Mouse (Mus musculus): ENCODE results near the gene Spns3. TPM values are rescaled to one million over a fixed set of nuclear protein-coding genes. Genes with fewer than 3 reads are reported as not detected.

Spns3 gene
- polyA plus RNA-seq, 1 experiment = 0.68 TPM

GRCm38 (mm10) chr11:72488753-72489271 lies 61.5 kb downstream of the Spns3 start:
- Histone ChIP-seq H3K27ac (ENCODE audit: insufficient read depth, low read depth, low read length) (no peak overlapping the region), H3K4me1 (ENCODE audit: control insufficient read depth, insufficient read depth, low read length) (no peaks in the 10 kb centered on the region), H3K4me3 (ENCODE audit: insufficient read depth, low read length) (peak overlapping the region; percentile 45)
- no peak for TF ChIP-seq POLR2A (IDR thresholded peaks at IDR 0.05; ENCODE audit: borderline replicate concordance, low read depth, low read length)
- TF ChIP-seq CTCF (IDR thresholded peaks at IDR 0.05; ENCODE audit: low read depth, low read length) = no peak

GRCm38 (mm10) chr11:72487739-72488138 lies 62.6 kb downstream of the Spns3 start:
- TF ChIP-seq POLR2A (IDR thresholded peaks at IDR 0.05; ENCODE audit: borderline replicate concordance, low read depth, low read length) (no peak), CTCF (IDR thresholded peaks at IDR 0.05; ENCODE audit: low read depth, low read length) (no peak)
- Histone ChIP-seq H3K27ac (ENCODE audit: insufficient read depth, low read depth, low read length) (no peak overlapping the region), H3K4me1 (ENCODE audit: control insufficient read depth, insufficient read depth, low read length) (no peaks in the 10 kb centered on the region), H3K4me3 (ENCODE audit: insufficient read depth, low read length) (no peak overlapping the region)

- H3K4me1 ChIP-seq (ENCODE audit: control insufficient read depth, insufficient read depth, low read length) = no peaks in the 10 kb centered on the region
- no peak overlapping the region for H3K4me3 ChIP-seq (ENCODE audit: insufficient read depth, low read length)
- TF ChIP-seq CTCF (IDR thresholded peaks at IDR 0.05; ENCODE audit: low read depth, low read length) = no peak
- TF ChIP-seq POLR2A (IDR thresholded peaks at IDR 0.05; ENCODE audit: borderline replicate concordance, low read depth, low read length) = no peak
- H3K27ac ChIP-seq (ENCODE audit: insufficient read depth, low read depth, low read length) = no peak overlapping the region
Observed at GRCm38 (mm10) chr11:72487171-72487570, 63.1 kb downstream of the Spns3 start.

GRCm38 (mm10) chr11:72485960-72486359 lies 64.3 kb downstream of the Spns3 start:
- no peak for TF ChIP-seq POLR2A (IDR thresholded peaks at IDR 0.05; ENCODE audit: borderline replicate concordance, low read depth, low read length)
- no peak for TF ChIP-seq CTCF (IDR thresholded peaks at IDR 0.05; ENCODE audit: low read depth, low read length)
- H3K4me1 ChIP-seq (ENCODE audit: control insufficient read depth, insufficient read depth, low read length) = no peaks in the 10 kb centered on the region
- no peak overlapping the region for H3K4me3 ChIP-seq (ENCODE audit: insufficient read depth, low read length)
- H3K27ac ChIP-seq (ENCODE audit: insufficient read depth, low read depth, low read length) = no peak overlapping the region

- no peak for TF ChIP-seq CTCF (IDR thresholded peaks at IDR 0.05; ENCODE audit: low read depth, low read length)
- no peak for TF ChIP-seq POLR2A (IDR thresholded peaks at IDR 0.05; ENCODE audit: borderline replicate concordance, low read depth, low read length)
- Histone ChIP-seq H3K27ac (ENCODE audit: insufficient read depth, low read depth, low read length) (no peak overlapping the region), H3K4me3 (ENCODE audit: insufficient read depth, low read length) (no peak overlapping the region), H3K4me1 (ENCODE audit: control insufficient read depth, insufficient read depth, low read length) (no peaks in the 10 kb centered on the region)
Observed at GRCm38 (mm10) chr11:72485157-72485556, 65.1 kb downstream of the Spns3 start.

- H3K4me1 ChIP-seq (ENCODE audit: control insufficient read depth, insufficient read depth, low read length) = peaks cover 1% of the 10 kb centered on the region
- TF ChIP-seq CTCF (IDR thresholded peaks at IDR 0.05; ENCODE audit: low read depth, low read length) (no peak), POLR2A (IDR thresholded peaks at IDR 0.05; ENCODE audit: borderline replicate concordance, low read depth, low read length) (no peak)
- no peak overlapping the region for H3K27ac ChIP-seq (ENCODE audit: insufficient read depth, low read depth, low read length)
- no peak overlapping the region for H3K4me3 ChIP-seq (ENCODE audit: insufficient read depth, low read length)
Observed at GRCm38 (mm10) chr11:72484549-72484948, 65.8 kb downstream of the Spns3 start.

GRCm38 (mm10) chr11:72481952-72482351 lies 68.4 kb downstream of the Spns3 start:
- Histone ChIP-seq H3K27ac (ENCODE audit: insufficient read depth, low read depth, low read length) (no peak overlapping the region), H3K4me1 (ENCODE audit: control insufficient read depth, insufficient read depth, low read length) (peaks cover 4% of the 10 kb centered on the region), H3K4me3 (ENCODE audit: insufficient read depth, low read length) (no peak overlapping the region)
- TF ChIP-seq POLR2A (IDR thresholded peaks at IDR 0.05; ENCODE audit: borderline replicate concordance, low read depth, low read length) (no peak), CTCF (IDR thresholded peaks at IDR 0.05; ENCODE audit: low read depth, low read length) (no peak)

- TF ChIP-seq CTCF (IDR thresholded peaks at IDR 0.05; ENCODE audit: low read depth, low read length) = no peak
- TF ChIP-seq POLR2A (IDR thresholded peaks at IDR 0.05; ENCODE audit: borderline replicate concordance, low read depth, low read length) = no peak
- H3K4me1 ChIP-seq (ENCODE audit: control insufficient read depth, insufficient read depth, low read length) = peaks cover 4% of the 10 kb centered on the region
- H3K27ac ChIP-seq (ENCODE audit: insufficient read depth, low read depth, low read length) = no peak overlapping the region
- no peak overlapping the region for H3K4me3 ChIP-seq (ENCODE audit: insufficient read depth, low read length)
Observed at GRCm38 (mm10) chr11:72481313-72481712, 69.0 kb downstream of the Spns3 start.

- Histone ChIP-seq H3K27ac (ENCODE audit: insufficient read depth, low read depth, low read length) (no peak overlapping the region), H3K4me1 (ENCODE audit: control insufficient read depth, insufficient read depth, low read length) (peaks cover 4% of the 10 kb centered on the region), H3K4me3 (ENCODE audit: insufficient read depth, low read length) (no peak overlapping the region)
- TF ChIP-seq POLR2A (IDR thresholded peaks at IDR 0.05; ENCODE audit: borderline replicate concordance, low read depth, low read length) (no peak), CTCF (IDR thresholded peaks at IDR 0.05; ENCODE audit: low read depth, low read length) (no peak)
Observed at GRCm38 (mm10) chr11:72479499-72479898, 70.8 kb downstream of the Spns3 start.

- TF ChIP-seq POLR2A (IDR thresholded peaks at IDR 0.05; ENCODE audit: borderline replicate concordance, low read depth, low read length) (no peak), CTCF (IDR thresholded peaks at IDR 0.05; ENCODE audit: low read depth, low read length) (no peak)
- no peak overlapping the region for H3K4me3 ChIP-seq (ENCODE audit: insufficient read depth, low read length)
- H3K27ac ChIP-seq (ENCODE audit: insufficient read depth, low read depth, low read length) = no peak overlapping the region
- H3K4me1 ChIP-seq (ENCODE audit: control insufficient read depth, insufficient read depth, low read length) = peaks cover 4% of the 10 kb centered on the region
Observed at GRCm38 (mm10) chr11:72478228-72478627, 72.1 kb downstream of the Spns3 start.

- no peak overlapping the region for H3K27ac ChIP-seq (ENCODE audit: insufficient read depth, low read depth, low read length)
- peaks cover 4% of the 10 kb centered on the region for H3K4me1 ChIP-seq (ENCODE audit: control insufficient read depth, insufficient read depth, low read length)
- H3K4me3 ChIP-seq (ENCODE audit: insufficient read depth, low read length) = no peak overlapping the region
- no peak for TF ChIP-seq CTCF (IDR thresholded peaks at IDR 0.05; ENCODE audit: low read depth, low read length)
- no peak for TF ChIP-seq POLR2A (IDR thresholded peaks at IDR 0.05; ENCODE audit: borderline replicate concordance, low read depth, low read length)
Observed at GRCm38 (mm10) chr11:72477653-72478052, 72.7 kb downstream of the Spns3 start.

All from bone marrow macrophage, adult 2 months (primary cell).